Mouse (Mus musculus) midbrain, embryonic 12.5 days (tissue): Measurements from ENCODE around the gene Zp1. TPM values are rescaled to one million over a fixed set of nuclear protein-coding genes. Genes with fewer than 3 reads are reported as not detected.
A peak's percentile ranks its signal among the peaks of the same experiment; 100 is the strongest.

Source experiments
- ATAC-seq: fragments of 200-750 bp; cut with Nextera tagmentation; 2 replicates; pipeline ENCODE4 v1.8.0; 2017; ENCODE audit warnings: low read depth, moderate TSS enrichment, moderate library complexity; ENCODE audit not compliant: low FRiP score
- H3K27ac ChIP-seq: fragments of 300-500 bp; sonication (generic); replicated peaks from 2 replicates; pipeline ENCODE4 v1.5.1; 2016; ENCODE audit warnings: mild to moderate bottlenecking
- H3K27me3 ChIP-seq: fragments of 300-500 bp; sonication (generic); 2 replicates; pipeline ENCODE4 v1.6.1; 2016; ENCODE audit warnings: mild to moderate bottlenecking
- H3K36me3 ChIP-seq: fragments of 300-500 bp; sonication (generic); 2 replicates; pipeline ENCODE4 v1.6.1; 2016
- H3K4me1 ChIP-seq: fragments of 300-500 bp; sonication (generic); 2 replicates; pipeline ENCODE4 v1.6.1; 2016
- H3K4me2 ChIP-seq: fragments of 300-500 bp; sonication (generic); replicated peaks from 2 replicates; pipeline ENCODE4 v1.6.1; 2016; ENCODE audit warnings: mild to moderate bottlenecking, moderate library complexity
- H3K4me3 ChIP-seq: fragments of 300-500 bp; sonication (generic); 2 replicates; pipeline ENCODE4 v1.5.1; 2016; ENCODE audit warnings: mild to moderate bottlenecking
- H3K9ac ChIP-seq: fragments of 300-500 bp; sonication (generic); replicated peaks from 2 replicates; pipeline ENCODE4 v1.6.1; 2016; ENCODE audit warnings: mild to moderate bottlenecking, moderate library complexity
- H3K9me3 ChIP-seq: fragments of 300-500 bp; sonication (generic); 2 replicates; pipeline ENCODE4 v1.6.1; 2016; ENCODE audit warnings: mild to moderate bottlenecking
- WGBS: fragments of 180-500 bp; shearing (Covaris S2); methylation state at CpG from one replicate; pipeline ENCODE4 v1.1.7; 2016; 5-methylcytosine and 5-hydroxymethylcytosine counted together
- polyA plus RNA-seq: library from polyadenylated mRNA; unstranded; fragments of >200 nt; fragmentation: Nextera tagmentation; extraction: Ambion mirVana; gene quantifications from 2 replicates; pipeline ENCODE4 v1.2.1, GENCODE M21; 2016

The Zp1 gene
- polyA plus RNA-seq, 1 experiment from 2014 or later = not detected

GRCm38 (mm10) chr19:10918321-10918991 lies 2.0 kb downstream of the Zp1 start:
- H3K27me3 ChIP-seq = no peaks in the 10 kb centered on the region
- 90% methylated on average over 10 of the region's 10 CpGs for WGBS

DNA sequence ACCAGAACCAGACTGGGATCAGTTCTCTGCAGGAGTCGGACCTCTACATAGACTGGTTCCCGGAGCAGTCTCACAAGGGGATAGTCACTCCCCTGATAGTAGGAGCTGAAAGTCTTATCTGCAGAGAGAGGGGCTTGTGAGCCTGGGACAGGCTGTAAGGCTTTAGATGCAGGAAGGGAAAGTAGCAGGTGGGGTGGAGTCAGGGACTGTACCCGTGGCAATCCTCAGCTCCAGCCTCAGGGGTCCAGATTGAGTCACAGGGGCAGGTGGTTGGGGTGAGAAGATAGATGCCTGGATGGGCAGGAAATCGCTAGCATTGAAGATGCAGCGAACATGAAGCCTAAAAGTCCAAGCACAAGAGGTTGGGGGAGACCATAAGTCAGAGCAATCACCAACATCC lies 3.9 kb downstream of the Zp1 start:
- no peak overlapping the region for H3K4me3 ChIP-seq
- no peak overlapping the region for H3K27ac ChIP-seq
- ATAC-seq = no peak
- no peaks in the 10 kb centered on the region for H3K4me1 ChIP-seq
- H3K4me2 ChIP-seq = no peak overlapping the region
- H3K9me3 ChIP-seq = no peaks in the 10 kb centered on the region
- no peaks in the 10 kb centered on the region for H3K36me3 ChIP-seq
- 69% methylated on average over 5 of the region's 5 CpGs for WGBS
- H3K27me3 ChIP-seq = no peaks in the 10 kb centered on the region
- H3K9ac ChIP-seq = no peak overlapping the region

More at GRCm38 (mm10) chr19:10918321-10918991, 2.0 kb downstream of the Zp1 start:
- H3K4me3 ChIP-seq = no peak overlapping the region
- H3K4me2 ChIP-seq = no peak overlapping the region
- H3K27ac ChIP-seq = no peak overlapping the region
- H3K4me1 ChIP-seq = no peaks in the 10 kb centered on the region
- H3K36me3 ChIP-seq = no peaks in the 10 kb centered on the region
- ATAC-seq = no peak
- H3K9ac ChIP-seq = no peak overlapping the region
- H3K9me3 ChIP-seq = no peaks in the 10 kb centered on the region

DNA sequence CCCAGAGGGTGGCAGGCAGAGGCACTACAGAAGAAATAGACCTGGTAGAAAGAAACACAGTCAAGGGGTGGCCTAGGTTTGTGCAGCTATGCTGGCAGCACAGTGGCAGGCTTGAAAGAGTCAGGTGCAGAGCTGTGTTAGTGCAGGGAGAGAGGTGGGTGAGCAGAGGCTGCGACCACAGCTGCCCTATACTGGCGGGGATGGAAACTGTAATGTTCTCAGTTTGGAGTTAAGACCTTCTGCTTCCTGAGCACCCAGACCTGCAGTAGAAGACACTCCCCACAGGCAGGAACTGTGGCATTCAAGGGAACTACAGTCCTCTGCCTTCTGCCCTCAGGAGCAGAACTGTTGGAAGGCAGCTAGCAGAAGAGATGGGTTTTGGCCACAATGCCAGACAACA lies 5.6 kb downstream of the Zp1 start:
- H3K4me3 ChIP-seq = no peak overlapping the region
- H3K36me3 ChIP-seq = no peaks in the 10 kb centered on the region
- H3K27me3 ChIP-seq = no peaks in the 10 kb centered on the region
- H3K27ac ChIP-seq = no peak overlapping the region
- no peak for ATAC-seq
- no peaks in the 10 kb centered on the region for H3K4me1 ChIP-seq
- WGBS = 100% methylated on average over 2 of the region's 2 CpGs
- H3K9ac ChIP-seq = no peak overlapping the region
- H3K9me3 ChIP-seq = no peaks in the 10 kb centered on the region
- H3K4me2 ChIP-seq = no peak overlapping the region

GRCm38 (mm10) chr19:10914291-10914690 lies 6.1 kb downstream of the Zp1 start:
- no peak for ATAC-seq
- Histone ChIP-seq H3K4me2 (no peak overlapping the region), H3K27me3 (no peaks in the 10 kb centered on the region), H3K9me3 (no peaks in the 10 kb centered on the region), H3K27ac (no peak overlapping the region), H3K36me3 (no peaks in the 10 kb centered on the region), H3K4me3 (no peak overlapping the region), H3K4me1 (no peaks in the 10 kb centered on the region), H3K9ac (no peak overlapping the region)
- 82% methylated on average over 7 of the region's 7 CpGs for WGBS

GRCm38 (mm10) chr19:10909087-10909721 lies 11.2 kb downstream of the Zp1 start:
- no peak for ATAC-seq
- Histone ChIP-seq H3K27ac (0 out of 2 replicates have a peak overlapping the region, but pooled peaks have one; percentile 20), H3K4me3 (no peak overlapping the region), H3K4me2 (no peak overlapping the region), H3K9me3 (no peaks in the 10 kb centered on the region), H3K36me3 (peaks cover 44% of the 10 kb centered on the region), H3K27me3 (no peaks in the 10 kb centered on the region), H3K9ac (no peak overlapping the region), H3K4me1 (no peaks in the 10 kb centered on the region)
- WGBS = 82% methylated on average over 6 of the region's 6 CpGs

DNA sequence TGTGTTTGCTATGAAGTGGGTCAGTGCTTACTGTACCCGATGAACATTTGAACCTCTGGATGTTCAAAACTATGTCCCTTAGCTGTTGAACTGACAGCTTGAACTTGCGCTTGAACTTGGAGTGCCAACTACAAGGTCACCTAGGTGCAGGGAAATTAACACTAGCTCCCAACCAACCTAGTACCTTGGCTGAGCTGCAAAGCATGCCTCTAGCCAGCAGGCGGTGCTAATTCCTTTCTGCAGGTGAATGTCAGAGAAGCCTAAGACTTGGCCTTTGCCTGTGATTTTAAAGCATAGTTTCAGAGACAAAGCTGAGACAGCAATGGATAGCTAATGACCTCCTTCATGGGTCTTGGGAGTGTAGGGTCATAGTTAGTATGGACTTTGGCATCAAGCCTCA lies 12.5 kb downstream of the Zp1 start:
- H3K27ac ChIP-seq = no peak overlapping the region
- H3K4me2 ChIP-seq = no peak overlapping the region
- H3K4me3 ChIP-seq = no peak overlapping the region
- no peak overlapping the region for H3K9ac ChIP-seq
- no peaks in the 10 kb centered on the region for H3K9me3 ChIP-seq
- peaks cover 57% of the 10 kb centered on the region for H3K36me3 ChIP-seq
- H3K4me1 ChIP-seq = no peaks in the 10 kb centered on the region
- ATAC-seq = no peak
- WGBS = 63% methylated on average over 3 of the region's 3 CpGs
- H3K27me3 ChIP-seq = no peaks in the 10 kb centered on the region

DNA sequence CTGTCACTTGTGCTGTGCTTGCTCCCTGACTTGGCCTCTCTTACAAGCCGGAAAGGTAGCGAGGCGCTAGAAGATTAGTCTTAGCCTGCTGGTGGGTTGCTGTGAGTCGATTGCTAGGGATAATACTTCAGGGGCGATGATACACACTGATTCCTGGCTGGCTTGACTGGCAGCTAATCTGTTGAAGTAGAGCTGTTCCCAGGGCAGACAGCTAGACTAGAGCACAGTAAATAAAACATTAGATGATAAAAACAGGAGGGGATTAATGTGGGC lies 14.8 kb downstream of the Zp1 start:
- H3K36me3 ChIP-seq = peaks cover 79% of the 10 kb centered on the region
- no peaks in the 10 kb centered on the region for H3K9me3 ChIP-seq

DNA sequence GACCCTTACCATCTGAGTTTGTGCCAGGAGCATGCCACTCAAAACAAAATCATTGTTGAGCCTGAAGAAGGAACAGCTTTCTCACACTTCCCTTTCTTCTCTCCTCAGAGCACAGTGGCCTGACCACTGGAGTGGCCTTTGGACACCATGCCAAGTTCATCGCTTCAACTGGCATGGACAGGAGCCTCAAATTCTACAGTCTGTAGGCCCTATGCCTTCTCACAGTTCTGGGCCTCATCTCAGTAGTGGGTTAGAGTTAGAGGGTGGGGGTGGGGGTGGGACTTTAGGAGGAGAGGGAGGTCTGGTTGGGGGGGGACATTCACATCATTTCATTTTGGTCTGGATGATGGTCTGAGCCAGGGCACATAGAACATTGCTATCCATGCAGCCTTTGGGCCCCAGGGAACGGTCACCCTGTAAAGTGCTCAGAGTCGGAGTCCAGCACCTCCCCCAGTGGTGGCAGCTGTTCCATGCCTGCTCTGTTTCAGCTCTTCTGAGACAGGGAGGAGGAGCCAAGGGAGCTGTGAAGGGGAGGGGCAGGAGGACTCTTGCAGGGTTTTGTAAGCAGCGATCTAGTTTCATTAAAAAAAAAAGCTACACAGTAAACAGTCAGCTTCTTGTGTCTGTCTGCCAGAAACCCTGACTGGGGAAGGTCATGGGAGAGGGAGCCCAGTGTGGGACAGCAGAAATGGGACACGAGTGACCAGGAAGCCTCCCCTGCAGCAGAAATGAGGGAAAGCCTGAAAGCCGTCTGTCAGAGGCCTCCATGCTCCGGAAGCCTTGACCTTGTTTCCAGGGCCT lies 15.3 kb downstream of the Zp1 start:
- no peaks in the 10 kb centered on the region for H3K4me1 ChIP-seq
- no peaks in the 10 kb centered on the region for H3K9me3 ChIP-seq
- no peak overlapping the region for H3K27ac ChIP-seq
- no peak overlapping the region for H3K4me3 ChIP-seq
- 68% methylated on average over 7 of the region's 7 CpGs for WGBS
- no peak overlapping the region for H3K4me2 ChIP-seq
- peak; percentile 39; the same call in 1 of the 2 replicates for ATAC-seq
- peaks cover 85% of the 10 kb centered on the region for H3K36me3 ChIP-seq
- no peaks in the 10 kb centered on the region for H3K27me3 ChIP-seq
- no peak overlapping the region for H3K9ac ChIP-seq

More for the DNA sequence above, 14.8 kb downstream of the Zp1 start:
- H3K4me3 ChIP-seq = no peak overlapping the region
- H3K27ac ChIP-seq = no peak overlapping the region
- WGBS = 84% methylated on average over 5 of the region's 5 CpGs
- no peak overlapping the region for H3K4me2 ChIP-seq
- no peaks in the 10 kb centered on the region for H3K4me1 ChIP-seq
- no peak for ATAC-seq
- H3K27me3 ChIP-seq = no peaks in the 10 kb centered on the region
- no peak overlapping the region for H3K9ac ChIP-seq

DNA sequence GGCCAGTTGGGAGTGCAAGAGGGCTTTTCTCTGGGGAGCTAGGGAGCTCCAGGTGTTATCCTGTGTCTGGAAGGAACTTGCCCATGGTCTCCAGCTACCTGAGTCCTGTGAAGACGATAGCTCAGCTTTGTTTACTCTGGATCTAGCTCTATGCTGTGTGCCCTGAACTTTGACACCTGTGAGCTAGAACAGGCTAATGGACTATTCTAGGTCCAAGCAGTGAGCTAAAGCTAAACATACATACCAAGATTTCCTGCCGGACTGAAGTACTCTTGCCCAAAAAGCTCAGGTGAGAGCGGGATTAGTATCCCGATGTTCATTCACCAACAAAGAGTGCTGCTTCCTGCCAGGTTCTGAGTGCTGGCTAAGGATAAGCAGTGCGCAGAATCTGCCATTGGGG lies 15.9 kb downstream of the Zp1 start:
- H3K36me3 ChIP-seq = peaks cover 91% of the 10 kb centered on the region
- no peak overlapping the region for H3K4me2 ChIP-seq
- H3K9me3 ChIP-seq = no peaks in the 10 kb centered on the region
- H3K4me3 ChIP-seq = no peak overlapping the region
- no peak for ATAC-seq
- no peaks in the 10 kb centered on the region for H3K27me3 ChIP-seq
- no peak overlapping the region for H3K9ac ChIP-seq
- 92% methylated on average over 5 of the region's 5 CpGs for WGBS
- no peaks in the 10 kb centered on the region for H3K4me1 ChIP-seq
- H3K27ac ChIP-seq = no peak overlapping the region

- no peak overlapping the region for H3K9ac ChIP-seq
- H3K4me1 ChIP-seq = peaks cover 12% of the 10 kb centered on the region
- ATAC-seq = no peak
- H3K36me3 ChIP-seq = peaks cover 87% of the 10 kb centered on the region
- no peak overlapping the region for H3K4me2 ChIP-seq
- WGBS = 95% methylated on average over 5 of the region's 5 CpGs
- H3K27ac ChIP-seq = no peak overlapping the region
- H3K27me3 ChIP-seq = no peaks in the 10 kb centered on the region
- H3K4me3 ChIP-seq = no peak overlapping the region
- no peaks in the 10 kb centered on the region for H3K9me3 ChIP-seq
Observed at GRCm38 (mm10) chr19:10901046-10901445, 19.4 kb downstream of the Zp1 start.

DNA sequence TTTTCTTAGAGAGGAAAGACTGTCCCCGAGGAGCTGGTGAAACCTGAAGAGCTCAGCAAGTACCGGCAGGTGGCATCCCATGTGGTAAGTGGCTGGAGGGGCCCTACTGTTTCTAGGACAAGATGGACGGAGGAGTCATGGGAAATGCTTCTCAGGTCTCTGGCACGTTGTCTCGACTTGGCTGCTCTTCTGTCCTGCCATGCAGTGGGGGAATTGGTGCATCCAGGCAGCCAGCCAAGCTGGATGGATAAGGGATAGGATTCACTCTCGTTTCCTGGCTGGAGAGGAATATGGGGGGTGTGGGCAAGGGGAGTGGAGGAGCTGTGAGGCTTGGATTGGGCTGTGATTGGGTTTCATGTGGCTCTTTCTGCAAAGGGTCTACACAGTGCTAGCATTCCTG lies 20.1 kb downstream of the Zp1 start:
- H3K36me3 ChIP-seq = peaks cover 80% of the 10 kb centered on the region

GRCm38 (mm10) chr19:10897491-10897890 lies 22.9 kb downstream of the Zp1 start:
- WGBS = 87% methylated on average over 8 of the region's 8 CpGs
- Histone ChIP-seq H3K4me2 (no peak overlapping the region), H3K27ac (no peak overlapping the region), H3K4me1 (peaks cover 16% of the 10 kb centered on the region), H3K27me3 (no peaks in the 10 kb centered on the region), H3K9me3 (no peaks in the 10 kb centered on the region), H3K36me3 (peaks cover 52% of the 10 kb centered on the region), H3K9ac (no peak overlapping the region), H3K4me3 (no peak overlapping the region)
- no peak for ATAC-seq

More for the DNA sequence above, 20.1 kb downstream of the Zp1 start:
- Histone ChIP-seq H3K4me3 (no peak overlapping the region), H3K4me1 (peaks cover 16% of the 10 kb centered on the region), H3K9ac (no peak overlapping the region), H3K27me3 (no peaks in the 10 kb centered on the region), H3K9me3 (no peaks in the 10 kb centered on the region), H3K27ac (no peak overlapping the region), H3K4me2 (no peak overlapping the region)
- whole genome bisulfite sequencing = 91% methylated on average over 6 of the region's 6 CpGs
- no peak for ATAC-seq
